Mouse (Mus musculus) forebrain, embryonic 10.5 days (tissue): ENCODE measurements around the gene Dcpp2. TPM values are rescaled to one million over a fixed set of nuclear protein-coding genes. Genes with fewer than 3 reads are reported as not detected.

Experiments used
- polyA plus RNA-seq: library from polyadenylated mRNA; unstranded; fragments of >200 nt; fragmentation: Nextera tagmentation; extraction: Ambion mirVana; gene quantifications from 2 replicates; pipeline ENCODE4 v1.2.1, GENCODE M21; 2016

Gene Dcpp2
- polyA plus RNA-seq, 1 experiment from 2014 or later: not detected

Other genes with a start within 250 kb of the Dcpp2 start
- 0.77 and 0.84 TPM in 2 replicates for gene Mmp25, start 235.6 kb upstream of the Dcpp2 start, polyA plus RNA-seq
- gene Bicdl2, start 220.4 kb upstream of the Dcpp2 start, polyA plus RNA-seq: 0.27 and 0.37 TPM in 2 replicates
- gene Hcfc1r1, start 207.3 kb upstream of the Dcpp2 start, polyA plus RNA-seq: 28.0 and 29.0 TPM in 2 replicates
- 77.8 and 78.8 TPM in 2 replicates for gene Thoc6, start 207.0 kb upstream of the Dcpp2 start, polyA plus RNA-seq
- gene Tnfrsf12a, start 203.4 kb upstream of the Dcpp2 start, polyA plus RNA-seq: 3.9 and 4.6 TPM in 2 replicates
- 28.5 and 32.8 TPM in 2 replicates for gene Cldn6, start 201.6 kb upstream of the Dcpp2 start, polyA plus RNA-seq
- 7.4 and 10.1 TPM in 2 replicates for gene Cldn9, start 196.9 kb upstream of the Dcpp2 start, polyA plus RNA-seq
- 0.06 TPM in 1 of 2 replicates, not detected in the other for gene 1520401A03Rik, start 158.1 kb upstream of the Dcpp2 start, polyA plus RNA-seq
- gene Pkmyt1, start 154.5 kb upstream of the Dcpp2 start, polyA plus RNA-seq: 63.3 and 64.5 TPM in 2 replicates
- 21.5 and 23.9 TPM in 2 replicates for gene Paqr4, start 140.0 kb upstream of the Dcpp2 start, polyA plus RNA-seq
- gene Kremen2, start 135.0 kb upstream of the Dcpp2 start, polyA plus RNA-seq: 1.5 and 2.9 TPM in 2 replicates
- gene Flywch1, start 109.3 kb upstream of the Dcpp2 start, polyA plus RNA-seq: 190 and 197 TPM in 2 replicates
- 23.8 and 25.0 TPM in 2 replicates for gene Flywch2, start 94.8 kb upstream of the Dcpp2 start, polyA plus RNA-seq
- gene Srrm2, start 90.3 kb upstream of the Dcpp2 start, polyA plus RNA-seq: 482 and 518 TPM in 2 replicates
- 1,030 and 1,081 TPM in 2 replicates for gene Elob, start 51.7 kb upstream of the Dcpp2 start, polyA plus RNA-seq
- 0.49 TPM in 1 of 2 replicates, not detected in the other for gene Prss33, start 44.8 kb upstream of the Dcpp2 start, polyA plus RNA-seq
- gene Prss32, start 37.0 kb upstream of the Dcpp2 start, polyA plus RNA-seq: not detected in 2 replicates
- 4.5 and 5.4 TPM in 2 replicates for gene Prss41, start 36.7 kb upstream of the Dcpp2 start, polyA plus RNA-seq
- gene Prss21, start 12.8 kb upstream of the Dcpp2 start, polyA plus RNA-seq: not detected in 2 replicates
- gene Dcpp1, start within 50 bp of the Dcpp2 start, polyA plus RNA-seq: not detected in 2 replicates
- gene Dcpp3, start 36.6 kb downstream of the Dcpp2 start, polyA plus RNA-seq: not detected in 2 replicates
- gene Sbp, start 60.8 kb downstream of the Dcpp2 start, polyA plus RNA-seq: not detected in 2 replicates
- not detected in 2 replicates for gene Sbpl, start 74.4 kb downstream of the Dcpp2 start, polyA plus RNA-seq
- not detected in 2 replicates for gene Prss30, start 99.7 kb downstream of the Dcpp2 start, polyA plus RNA-seq
- gene Prss22, start 117.2 kb downstream of the Dcpp2 start, polyA plus RNA-seq: 0.58 and 0.63 TPM in 2 replicates
- 0.11 and 0.16 TPM in 2 replicates for gene Prss27, start 157.3 kb downstream of the Dcpp2 start, polyA plus RNA-seq
- gene Kctd5, start 192.6 kb downstream of the Dcpp2 start, polyA plus RNA-seq: 89.2 and 91.6 TPM in 2 replicates